Mouse (Mus musculus) liver, embryonic 12.5 days (tissue): ENCODE data around the gene Mgat1. TPM values are rescaled to one million over a fixed set of nuclear protein-coding genes. Genes with fewer than 3 reads are reported as not detected.

Source experiments
- ATAC-seq: fragments of 200-750 bp; cut with Nextera tagmentation; 2 replicates; pipeline ENCODE4 v1.8.0; 2017; ENCODE audit warnings: moderate number of reproducible peaks, mild to moderate bottlenecking, moderate library complexity
- H3K27ac ChIP-seq: fragments of 300-500 bp; sonication (generic); 2 replicates; pipeline ENCODE4 v1.5.1; 2016; ENCODE audit warnings: mild to moderate bottlenecking
- H3K27me3 ChIP-seq: fragments of 300-500 bp; sonication (generic); replicated peaks from 2 replicates; pipeline ENCODE4 v1.6.1; 2016; ENCODE audit warnings: mild to moderate bottlenecking, moderate library complexity
- H3K36me3 ChIP-seq: fragments of 300-500 bp; sonication (generic); 2 replicates; pipeline ENCODE4 v1.6.1; 2016; ENCODE audit warnings: mild to moderate bottlenecking, moderate library complexity
- H3K4me1 ChIP-seq: fragments of 300-500 bp; sonication (generic); 2 replicates; pipeline ENCODE4 v1.6.1; 2016
- H3K4me2 ChIP-seq: fragments of 300-500 bp; sonication (generic); 2 replicates; pipeline ENCODE4 v1.6.1; 2016; ENCODE audit warnings: mild to moderate bottlenecking, moderate library complexity
- H3K4me3 ChIP-seq: fragments of 300-500 bp; sonication (generic); 2 replicates; pipeline ENCODE4 v1.5.1; 2016; ENCODE audit warnings: mild to moderate bottlenecking, moderate library complexity
- H3K9ac ChIP-seq: fragments of 300-500 bp; sonication (generic); 2 replicates; pipeline ENCODE4 v1.6.1; 2016; ENCODE audit warnings: mild to moderate bottlenecking, moderate library complexity
- H3K9me3 ChIP-seq: fragments of 300-500 bp; sonication (generic); replicated peaks from 2 replicates; pipeline ENCODE4 v1.6.1; 2016; ENCODE audit warnings: mild to moderate bottlenecking, moderate library complexity
- WGBS: fragments of 180-500 bp; shearing (Covaris S2); methylation state at CpG from one replicate; pipeline ENCODE4 v1.1.7; 2016; ENCODE audit not compliant: insufficient replicate concordance; 5-methylcytosine and 5-hydroxymethylcytosine counted together
- polyA plus RNA-seq: library from polyadenylated mRNA; unstranded; fragments of >200 nt; fragmentation: Nextera tagmentation; extraction: Ambion mirVana; gene quantifications from 2 replicates; pipeline ENCODE4 v1.2.1, GENCODE M21; 2016

Gene Mgat1
- polyA plus RNA-seq, 1 experiment from 2014 or later = 35.4 TPM

GRCm38 (mm10) chr11:49252048-49252447 lies 8.1 kb downstream of the Mgat1 start:
- H3K9ac ChIP-seq = peak overlapping the region; percentile 95
- H3K4me3 ChIP-seq = peak overlapping the region; percentile 86
- WGBS = 66% methylated on average over 5 of the region's 5 CpGs
- peak overlapping the region; percentile 90 for H3K4me2 ChIP-seq
- no peaks in the 10 kb centered on the region for H3K9me3 ChIP-seq
- peak overlapping the region; percentile 94 for H3K27ac ChIP-seq
- no peak for ATAC-seq
- H3K27me3 ChIP-seq = no peaks in the 10 kb centered on the region
- peaks cover 52% of the 10 kb centered on the region for H3K36me3 ChIP-seq
- H3K4me1 ChIP-seq = peaks cover 86% of the 10 kb centered on the region

- Histone ChIP-seq H3K4me2 (no peak overlapping the region; the same call in 1 of the 2 replicates), H3K4me3 (no peak overlapping the region), H3K27me3 (no peaks in the 10 kb centered on the region), H3K9ac (no peak overlapping the region), H3K27ac (no peak overlapping the region), H3K9me3 (no peaks in the 10 kb centered on the region), H3K36me3 (peaks cover 59% of the 10 kb centered on the region), H3K4me1 (peaks cover 76% of the 10 kb centered on the region)
- 86% methylated on average over 6 of the region's 6 CpGs for WGBS
- ATAC-seq = no peak
Measured at GRCm38 (mm10) chr11:49253035-49253434, 9.0 kb downstream of the Mgat1 start.

- H3K36me3 ChIP-seq = peaks cover 91% of the 10 kb centered on the region
- H3K4me2 ChIP-seq = no peak overlapping the region
- peaks cover 16% of the 10 kb centered on the region for H3K4me1 ChIP-seq
- no peak overlapping the region for H3K9ac ChIP-seq
- H3K27ac ChIP-seq = no peak overlapping the region
- no peak overlapping the region for H3K4me3 ChIP-seq
- 71% methylated on average over 2 of the region's 2 CpGs for WGBS
- no peaks in the 10 kb centered on the region for H3K9me3 ChIP-seq
- ATAC-seq = no peak
- H3K27me3 ChIP-seq = no peaks in the 10 kb centered on the region
Measured at GRCm38 (mm10) chr11:49259296-49259695, 15.3 kb downstream of the Mgat1 start.

- Histone ChIP-seq H3K9ac (no peak overlapping the region), H3K4me3 (no peak overlapping the region), H3K27me3 (no peaks in the 10 kb centered on the region), H3K36me3 (peaks cover 91% of the 10 kb centered on the region), H3K27ac (no peak overlapping the region), H3K4me2 (no peak overlapping the region), H3K4me1 (peaks cover 11% of the 10 kb centered on the region), H3K9me3 (no peaks in the 10 kb centered on the region)
- no peak for ATAC-seq
- WGBS = 58% methylated on average over 1 of the region's 1 CpGs
Measured at GRCm38 (mm10) chr11:49259829-49260228, 15.8 kb downstream of the Mgat1 start.

GRCm38 (mm10) chr11:49260598-49261312 lies 16.8 kb downstream of the Mgat1 start:
- Histone ChIP-seq H3K27ac (no peak overlapping the region), H3K4me1 (0 out of 2 replicates have a peak, but pooled peaks cover 8% of the 10 kb centered on the region), H3K4me2 (no peak overlapping the region), H3K36me3 (peaks cover 90% of the 10 kb centered on the region), H3K9me3 (no peaks in the 10 kb centered on the region), H3K27me3 (no peaks in the 10 kb centered on the region), H3K4me3 (no peak overlapping the region), H3K9ac (no peak overlapping the region)
- no peak for ATAC-seq
- WGBS = 90% methylated on average over 21 of the region's 21 CpGs

GRCm38 (mm10) chr11:49261313-49261855 lies 17.4 kb downstream of the Mgat1 start:
- no peak overlapping the region for H3K27ac ChIP-seq
- H3K4me2 ChIP-seq = no peak overlapping the region
- no peak overlapping the region for H3K4me3 ChIP-seq
- no peaks in the 10 kb centered on the region for H3K27me3 ChIP-seq
- H3K9me3 ChIP-seq = no peaks in the 10 kb centered on the region
- ATAC-seq = no peak
- H3K4me1 ChIP-seq = 0 out of 2 replicates have a peak, but pooled peaks cover 11% of the 10 kb centered on the region
- H3K9ac ChIP-seq = no peak overlapping the region
- 89% methylated on average over 14 of the region's 14 CpGs for WGBS
- peaks cover 87% of the 10 kb centered on the region for H3K36me3 ChIP-seq

GRCm38 (mm10) chr11:49262286-49262685 lies 18.3 kb downstream of the Mgat1 start:
- H3K36me3 ChIP-seq = peaks cover 78% of the 10 kb centered on the region
- no peak overlapping the region for H3K9ac ChIP-seq
- no peak overlapping the region for H3K4me2 ChIP-seq
- 0 out of 2 replicates have a peak, but pooled peaks cover 6% of the 10 kb centered on the region for H3K4me1 ChIP-seq
- H3K27ac ChIP-seq = no peak overlapping the region
- ATAC-seq = no peak
- H3K9me3 ChIP-seq = no peaks in the 10 kb centered on the region
- H3K27me3 ChIP-seq = no peaks in the 10 kb centered on the region
- 89% methylated on average over 5 of the region's 5 CpGs for WGBS
- no peak overlapping the region for H3K4me3 ChIP-seq

GRCm38 (mm10) chr11:49263149-49263548 lies 19.2 kb downstream of the Mgat1 start:
- no peaks in the 10 kb centered on the region for H3K27me3 ChIP-seq
- 87% methylated on average over 6 of the region's 6 CpGs for WGBS
- H3K36me3 ChIP-seq = peaks cover 73% of the 10 kb centered on the region
- H3K4me3 ChIP-seq = no peak overlapping the region
- 0 out of 2 replicates have a peak overlapping the region, but pooled peaks have one; percentile 10 for H3K27ac ChIP-seq
- H3K4me2 ChIP-seq = no peak overlapping the region
- 0 out of 2 replicates have a peak, but pooled peaks cover 12% of the 10 kb centered on the region for H3K4me1 ChIP-seq
- ATAC-seq = no peak
- no peak overlapping the region for H3K9ac ChIP-seq
- no peaks in the 10 kb centered on the region for H3K9me3 ChIP-seq

GRCm38 (mm10) chr11:49264081-49264480 lies 20.1 kb downstream of the Mgat1 start:
- H3K4me1 ChIP-seq = 0 out of 2 replicates have a peak, but pooled peaks cover 12% of the 10 kb centered on the region
- WGBS = 87% methylated on average over 7 of the region's 7 CpGs
- no peaks in the 10 kb centered on the region for H3K27me3 ChIP-seq
- peaks cover 67% of the 10 kb centered on the region for H3K36me3 ChIP-seq
- H3K9ac ChIP-seq = no peak overlapping the region
- no peak for ATAC-seq
- no peak overlapping the region for H3K27ac ChIP-seq
- H3K4me3 ChIP-seq = no peak overlapping the region
- H3K4me2 ChIP-seq = no peak overlapping the region
- no peaks in the 10 kb centered on the region for H3K9me3 ChIP-seq

- Histone ChIP-seq H3K4me1 (0 out of 2 replicates have a peak, but pooled peaks cover 12% of the 10 kb centered on the region), H3K9ac (0 out of 2 replicates have a peak overlapping the region, but pooled peaks have one; percentile 10), H3K27me3 (no peaks in the 10 kb centered on the region), H3K4me2 (no peak overlapping the region), H3K27ac (no peak overlapping the region), H3K9me3 (no peaks in the 10 kb centered on the region), H3K36me3 (peaks cover 63% of the 10 kb centered on the region), H3K4me3 (no peak overlapping the region)
- 70% methylated on average over 11 of the region's 11 CpGs for WGBS
- ATAC-seq = no peak
Measured at GRCm38 (mm10) chr11:49264622-49265021, 20.6 kb downstream of the Mgat1 start.

GRCm38 (mm10) chr11:49265101-49265500 lies 21.1 kb downstream of the Mgat1 start:
- no peak overlapping the region for H3K4me3 ChIP-seq
- ATAC-seq = no peak
- no peak overlapping the region for H3K27ac ChIP-seq
- WGBS = 76% methylated on average over 8 of the region's 8 CpGs
- H3K9me3 ChIP-seq = no peaks in the 10 kb centered on the region
- H3K27me3 ChIP-seq = no peaks in the 10 kb centered on the region
- no peak overlapping the region for H3K4me2 ChIP-seq
- 0 out of 2 replicates have a peak, but pooled peaks cover 12% of the 10 kb centered on the region for H3K4me1 ChIP-seq
- no peak overlapping the region for H3K9ac ChIP-seq
- peaks cover 58% of the 10 kb centered on the region for H3K36me3 ChIP-seq

GRCm38 (mm10) chr11:49266671-49267070 lies 22.7 kb downstream of the Mgat1 start:
- H3K27ac ChIP-seq = 0 out of 2 replicates have a peak overlapping the region, but pooled peaks have one; percentile 27
- 68% methylated on average over 6 of the region's 6 CpGs for WGBS

More at GRCm38 (mm10) chr11:49266671-49267070, 22.7 kb downstream of the Mgat1 start:
- peaks cover 42% of the 10 kb centered on the region for H3K36me3 ChIP-seq
- no peaks in the 10 kb centered on the region for H3K9me3 ChIP-seq
- no peak overlapping the region for H3K4me3 ChIP-seq
- H3K27me3 ChIP-seq = no peaks in the 10 kb centered on the region
- 0 out of 2 replicates have a peak, but pooled peaks cover 12% of the 10 kb centered on the region for H3K4me1 ChIP-seq
- ATAC-seq = peak; percentile 47; the same call in 1 of the 2 replicates
- no peak overlapping the region for H3K9ac ChIP-seq
- H3K4me2 ChIP-seq = no peak overlapping the region
